Comparison of ENCODE assay signal across 10 mouse cellular contexts in genomic region chr8:124653568-124654475, GRCm38 (mm10). TPM values are rescaled to one million over a fixed set of nuclear protein-coding genes. Genes with fewer than 3 reads are reported as not detected.
DNase-seq lines count a peak whose midpoint lies in the region; ATAC-seq and TF ChIP-seq lines count a peak whose summit lies in the region.
"Had no signal": no experiment of that assay in that cellular context is flagged by ENCODE, and none has a peak within 500 bp of the region (broad histone marks: within the 10 kb centered on the region; RNA-seq: fewer than 3 reads in every experiment).

No protein-coding gene starts in this region.

- 73% methylated on average over 28 of the region's 28 CpGs for WGBS in liver, embryonic 15.5 days (ENCODE audit: insufficient replicate concordance)
- WGBS in intestine, postnatal 0 days, result 58% methylated on average over 28 of the region's 28 CpGs
- 79% methylated on average over 28 of the region's 28 CpGs for WGBS in neural tube, embryonic 15.5 days
- 84% methylated on average over 28 of the region's 28 CpGs for WGBS in forebrain, embryonic 15.5 days

- peaks cover 16% of the 10 kb centered on the region for H3K36me3 ChIP-seq in liver, embryonic 15.5 days (replicated peaks)
- H3K36me3 ChIP-seq in intestine, postnatal 0 days (ENCODE audit: control insufficient read depth, insufficient read depth), result peaks cover 6% of the 10 kb centered on the region; the same call in 1 of the 2 replicates
- H3K36me3 ChIP-seq in neural tube, embryonic 15.5 days, result peaks cover 12% of the 10 kb centered on the region
- peaks cover 7% of the 10 kb centered on the region; the same call in 1 of the 2 replicates for H3K36me3 ChIP-seq in forebrain, embryonic 15.5 days

- ATAC-seq in liver, embryonic 15.5 days (ENCODE audit: insufficient read depth), result no peak
- ATAC-seq in intestine, postnatal 0 days, result no peak; the same call in 1 of the 2 replicates
- no peak for ATAC-seq in neural tube, embryonic 15.5 days (ENCODE audit: low FRiP score)
- ATAC-seq in forebrain, embryonic 15.5 days (replicated peaks), result no peak
- ATAC-seq: midbrain, embryonic 13.5 days had no signal

- H3K4me1 ChIP-seq in liver, embryonic 15.5 days (replicated peaks), result peaks cover 70% of the 10 kb centered on the region
- peaks cover 26% of the 10 kb centered on the region for H3K4me1 ChIP-seq in embryonic fibroblast, embryonic 13.5 days (ENCODE audit: control insufficient read depth, insufficient read depth, low read length)
- H3K4me1 ChIP-seq in intestine, postnatal 0 days (replicated peaks; ENCODE audit: control insufficient read depth, insufficient read depth, low read length), result peaks cover 28% of the 10 kb centered on the region
- peaks cover 59% of the 10 kb centered on the region for H3K4me1 ChIP-seq in neural tube, embryonic 15.5 days
- H3K4me1 ChIP-seq in forebrain, embryonic 15.5 days, result peaks cover 23% of the 10 kb centered on the region

- H3K9me3 ChIP-seq in liver, embryonic 15.5 days (replicated peaks), result no peaks in the 10 kb centered on the region
- no peaks in the 10 kb centered on the region for H3K9me3 ChIP-seq in intestine, postnatal 0 days (ENCODE audit: control insufficient read depth)
- H3K9me3 ChIP-seq in neural tube, embryonic 15.5 days (replicated peaks), result no peaks in the 10 kb centered on the region
- no peaks in the 10 kb centered on the region for H3K9me3 ChIP-seq in forebrain, embryonic 15.5 days
- H3K9me3 ChIP-seq: midbrain, embryonic 13.5 days had no signal

- H3K27ac ChIP-seq in liver, embryonic 15.5 days (replicated peaks), result peak overlapping the region; percentile 33; the same call in 1 of the 2 replicates
- H3K27ac ChIP-seq in embryonic fibroblast, embryonic 13.5 days (ENCODE audit: insufficient read depth, low read length), result peak overlapping the region; percentile 74
- peak overlapping the region; percentile 58 for H3K27ac ChIP-seq in intestine, postnatal 0 days (ENCODE audit: low read depth, low read length)
- peak overlapping the region; percentile 18; the same call in 1 of the 2 replicates for H3K27ac ChIP-seq in neural tube, embryonic 15.5 days (replicated peaks)
- H3K27ac ChIP-seq in forebrain, embryonic 15.5 days (replicated peaks), result no peak overlapping the region

- no peak for TF ChIP-seq CTCF in embryonic fibroblast, embryonic 13.5 days (IDR thresholded peaks at IDR 0.05; ENCODE audit: borderline replicate concordance, insufficient read depth, low read length)
- TF ChIP-seq CTCF in intestine, postnatal 0 days (IDR thresholded peaks at IDR 0.05; ENCODE audit: low read depth), result no peak

- no peaks in the 10 kb centered on the region for H3K27me3 ChIP-seq in liver, embryonic 15.5 days
- H3K27me3 ChIP-seq in intestine, postnatal 0 days (replicated peaks; ENCODE audit: control insufficient read depth, insufficient read depth, low read length), result no peaks in the 10 kb centered on the region
- no peaks in the 10 kb centered on the region for H3K27me3 ChIP-seq in neural tube, embryonic 15.5 days (replicated peaks)
- H3K27me3 ChIP-seq in forebrain, embryonic 15.5 days, result no peaks in the 10 kb centered on the region
- H3K27me3 ChIP-seq: midbrain, embryonic 13.5 days had no signal

- no peak overlapping the region for H3K9ac ChIP-seq in liver, embryonic 15.5 days
- no peak overlapping the region for H3K9ac ChIP-seq in intestine, postnatal 0 days (ENCODE audit: low read depth, low read length)
- no peak overlapping the region for H3K9ac ChIP-seq in neural tube, embryonic 15.5 days (replicated peaks)
- H3K9ac ChIP-seq in forebrain, embryonic 15.5 days (replicated peaks), result no peak overlapping the region

- no peak overlapping the region for H3K4me2 ChIP-seq in liver, embryonic 15.5 days
- no peak overlapping the region; the same call in 1 of the 2 replicates for H3K4me2 ChIP-seq in intestine, postnatal 0 days (replicated peaks; ENCODE audit: low read depth)
- H3K4me2 ChIP-seq in neural tube, embryonic 15.5 days, result no peak overlapping the region
- H3K4me2 ChIP-seq in forebrain, embryonic 15.5 days (replicated peaks), result no peak overlapping the region
- H3K4me2 ChIP-seq: midbrain, embryonic 13.5 days had no signal

- TF ChIP-seq POLR2A in embryonic fibroblast, embryonic 13.5 days (IDR thresholded peaks at IDR 0.05; ENCODE audit: low read depth, low read length), result no peak

- DNase-seq in liver, result no peak
- DNase-seq in thymus, postnatal 36 days, result no peak
- DNase-seq: cerebellum, postnatal 10 days; thymus, postnatal 25 days had no signal

- H3K4me3 ChIP-seq in liver, embryonic 15.5 days (replicated peaks), result no peak overlapping the region
- no peak overlapping the region for H3K4me3 ChIP-seq in embryonic fibroblast, embryonic 13.5 days (ENCODE audit: insufficient read depth, low read length)
- H3K4me3 ChIP-seq in intestine, postnatal 0 days (ENCODE audit: low read depth, low read length), result no peak overlapping the region
- H3K4me3 ChIP-seq in neural tube, embryonic 15.5 days (replicated peaks), result no peak overlapping the region
- no peak overlapping the region for H3K4me3 ChIP-seq in forebrain, embryonic 15.5 days
- H3K4me3 ChIP-seq: midbrain, embryonic 13.5 days had no signal

RNA-seq across cellular contexts. Expression of gene 2310022B05Rik, which starts 9.3 kb away (rescaled TPM):
- 5.5 and 6.5 TPM in 2 replicates for polyA plus RNA-seq in liver, embryonic 15.5 days (2015; fragmentation: Nextera tagmentation; extraction: Ambion mirVana)
- polyA plus RNA-seq in embryonic fibroblast, embryonic 13.5 days (2011; ENCODE audit: insufficient read length, low read depth, missing spikeins), result 161 and 164 TPM in 2 replicates
- polyA plus RNA-seq in intestine, postnatal 0 days (2015; fragmentation: Nextera tagmentation; extraction: Ambion mirVana), result 22.1 and 22.6 TPM in 2 replicates
- 15.4 and 16.1 TPM in 2 replicates for polyA plus RNA-seq in neural tube, embryonic 15.5 days (2015; fragmentation: Nextera tagmentation; extraction: Ambion mirVana)
- polyA plus RNA-seq in forebrain, embryonic 15.5 days (2015; fragmentation: Nextera tagmentation; extraction: Ambion mirVana), result 27.6 and 28.5 TPM in 2 replicates
